Mouse (Mus musculus) frontal cortex, postnatal 25 days (tissue): ENCODE measurements around the gene Pigb.

Experiments
- DNase-seq, 2 experiments: peaks; one replicate each; pipeline ENCODE4 v3.0.0; 2022; ENCODE audit warnings: low spot score in 2 of 2

Pigb gene

GRCm38 (mm10) chr9:72992576-72992975 is 47.6 kb downstream of the Pigb start:
- no peak for DNase-seq

GRCm38 (mm10) chr9:72991420-72991819 is 48.8 kb downstream of the Pigb start:
- no peak for DNase-seq

- no peak for DNase-seq
Measured at GRCm38 (mm10) chr9:72988706-72989105, 51.5 kb downstream of the Pigb start.

GRCm38 (mm10) chr9:72987703-72988102 is 52.5 kb downstream of the Pigb start:
- DNase-seq, result no peak

- DNase-seq, result peak; percentile 89 to 95
Measured at GRCm38 (mm10) chr9:72985250-72986220, 54.6 kb downstream of the Pigb start, which contains the start of the genes Ccpg1os and Ccpg1. TSS of gene Ccpg1os (minus strand) at chr9:72985382. TSS of gene Ccpg1 (plus strand) at chr9:72985429.

- DNase-seq, result no peak
Measured at GRCm38 (mm10) chr9:72983066-72983465, 57.1 kb downstream of the Pigb start.

DNA sequence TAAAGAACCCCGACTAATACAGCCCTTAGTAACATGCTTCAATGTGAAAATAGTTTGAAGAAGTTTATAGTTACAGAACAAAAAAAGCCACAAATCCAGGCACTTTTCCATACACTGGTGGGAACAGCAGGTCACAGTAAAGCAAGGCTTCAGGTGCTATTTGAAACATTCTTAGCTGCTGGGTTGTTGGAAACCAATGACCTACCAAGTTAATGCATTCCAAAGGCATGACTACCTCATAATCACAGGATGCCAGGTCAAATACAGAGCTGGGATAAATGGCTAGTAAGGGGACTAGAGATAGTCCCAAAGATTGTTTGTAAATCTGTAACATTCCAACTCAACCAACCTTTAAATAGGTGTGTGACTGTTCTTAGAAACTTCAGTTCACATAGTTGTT is 64.9 kb downstream of the Pigb start:
- no peak for DNase-seq

DNA sequence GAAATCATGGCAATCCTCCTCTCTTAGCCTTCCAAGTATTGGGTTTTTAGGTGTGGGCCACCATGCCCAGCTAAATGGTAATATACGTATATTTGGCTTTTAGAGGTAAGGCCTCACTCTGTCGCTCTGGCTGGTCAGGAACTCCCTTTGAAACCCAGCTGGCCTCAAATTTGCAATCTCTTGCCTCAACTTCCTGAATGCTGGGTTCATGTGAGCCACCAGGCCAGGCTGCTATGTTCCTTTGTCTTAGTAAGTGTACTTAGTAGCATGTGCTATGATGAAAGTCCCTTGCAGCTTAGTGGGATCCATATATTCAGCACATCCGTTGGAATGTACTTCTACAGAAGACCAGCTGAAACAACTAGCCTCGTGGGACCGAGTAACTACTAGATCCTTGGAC is 65.4 kb downstream of the Pigb start:
- no peak for DNase-seq

DNA sequence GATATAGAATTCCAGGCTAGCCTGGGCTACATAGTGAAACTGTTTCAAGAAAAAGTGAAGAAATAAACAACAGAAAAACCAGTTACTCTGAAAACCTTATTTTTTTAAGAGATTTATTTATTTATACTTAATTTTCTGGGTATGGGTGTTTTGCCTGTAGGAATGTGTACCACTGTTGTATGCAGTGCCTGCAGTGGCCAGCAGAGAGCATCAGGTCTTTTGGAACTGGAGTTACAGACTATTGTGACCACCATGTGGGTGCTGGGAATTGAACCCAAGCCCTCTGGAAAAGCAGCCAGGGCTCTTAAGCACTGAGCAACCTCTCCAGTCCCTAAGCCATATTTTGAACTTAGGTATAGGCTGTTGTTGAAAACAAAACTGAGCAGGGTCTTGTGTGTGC is 67.2 kb downstream of the Pigb start:
- no peak for DNase-seq

- no peak for DNase-seq
Measured at GRCm38 (mm10) chr9:72972435-72972834, 67.7 kb downstream of the Pigb start.

DNA sequence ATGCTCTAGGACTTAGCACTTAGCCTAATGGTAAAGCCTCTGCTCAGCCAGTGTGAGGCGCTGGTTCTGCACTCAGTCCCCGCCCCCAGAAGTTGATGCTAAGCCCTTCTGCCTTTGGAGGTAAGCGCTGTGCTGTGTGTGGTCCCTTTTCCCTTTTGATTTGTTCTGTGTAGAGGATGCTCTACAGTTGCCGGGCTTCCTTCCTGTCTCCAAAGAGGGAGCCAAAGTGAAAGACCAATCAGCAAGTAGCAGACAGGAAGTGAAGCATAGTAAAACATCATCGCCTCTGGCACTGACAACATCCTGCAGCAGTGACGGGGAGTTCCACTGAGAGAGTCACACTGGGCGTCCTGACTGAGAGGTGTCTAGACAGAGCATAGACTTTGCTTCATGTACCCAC is 70.3 kb downstream of the Pigb start:
- DNase-seq, result no peak

GRCm38 (mm10) chr9:72968349-72969061 is 71.7 kb downstream of the Pigb start:
- peak; percentile 29 to 31 for DNase-seq

DNA sequence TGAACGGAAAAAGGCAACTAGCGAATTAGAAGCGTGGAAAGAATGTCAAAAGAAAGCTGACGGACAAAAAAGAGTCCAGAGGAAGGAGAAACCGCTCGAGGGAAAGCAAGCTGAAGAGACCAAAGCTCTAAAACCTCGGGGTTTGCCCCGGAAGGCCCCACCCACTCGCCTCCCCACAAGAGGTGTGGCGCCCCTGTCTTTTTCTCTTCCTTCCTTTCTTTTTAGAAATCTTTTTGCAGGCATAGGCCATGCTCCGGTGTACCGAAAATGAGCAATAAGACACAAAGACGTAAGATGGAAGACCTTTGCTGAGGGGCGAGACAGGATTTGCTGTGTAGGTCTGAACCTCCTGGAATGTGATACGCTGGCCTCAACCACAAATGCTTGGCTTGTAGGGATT is 78.2 kb downstream of the Pigb start:
- no peak for DNase-seq

GRCm38 (mm10) chr9:72961346-72961745 is 78.8 kb downstream of the Pigb start:
- DNase-seq, result no peak

DNA sequence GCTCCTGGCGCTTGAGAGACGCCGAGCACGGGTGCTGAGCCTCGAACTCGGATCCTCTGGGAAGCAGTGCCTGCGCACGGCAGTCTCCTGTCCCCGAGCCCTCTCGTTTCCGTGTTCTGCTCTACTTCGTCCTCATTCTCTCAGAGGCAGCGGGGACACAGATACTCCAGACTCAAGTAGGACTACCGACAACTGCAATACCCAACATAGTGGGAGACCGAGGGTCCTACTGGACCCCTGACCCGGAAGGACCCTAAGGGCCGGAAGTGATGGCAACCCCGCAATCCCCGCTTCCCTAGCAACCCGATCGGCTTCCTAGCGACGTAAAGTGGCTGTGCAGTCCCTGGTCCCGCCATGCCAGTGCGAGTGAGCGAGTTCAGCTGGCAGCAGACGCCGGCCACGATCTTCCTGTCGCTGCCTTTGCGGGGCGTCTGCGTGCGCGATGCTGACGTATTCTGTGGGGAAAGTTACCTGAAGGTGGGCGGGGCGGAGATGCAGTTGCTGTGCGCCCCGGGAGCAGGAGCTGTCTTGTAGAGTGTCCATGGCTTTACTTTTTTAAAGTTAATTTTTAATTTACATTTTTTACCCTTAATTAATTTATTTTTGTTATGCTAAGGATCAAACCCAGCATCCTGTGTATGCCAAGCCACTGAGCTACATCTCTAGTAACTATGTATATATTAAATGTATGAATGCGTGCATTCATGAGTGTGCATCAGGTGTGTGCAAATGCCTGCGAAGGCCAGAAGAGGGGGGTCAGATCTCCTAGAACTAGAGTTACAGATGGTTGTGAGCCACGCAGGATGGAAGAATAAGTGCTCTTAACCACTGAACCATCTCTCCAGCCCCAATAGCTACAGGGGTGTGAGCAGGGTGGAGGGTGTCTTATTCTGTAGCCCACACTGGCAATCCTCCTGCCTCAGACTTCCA is 81.4 kb downstream of the Pigb start, which contains the start of the genes Dyx1c1 and Gm44503:
Gene Dyx1c1, plus strand, starts transcription at position 265 of the 930 bp plus-strand sequence.
Gene Gm44503, plus strand, starts transcription at position 332 of the 930 bp plus-strand sequence.
- DNase-seq, result peak; percentile 46 to 56
